Mouse (Mus musculus) stomach, postnatal 0 days (tissue): ENCODE measurements around the gene Ang.

Experiments used
- CTCF ChIP-seq: IDR thresholded peaks from 2 replicates; pipeline ENCODE4 v1.5.1; 2016; ENCODE audit warnings: antibody characterized with exemption, low read depth, mild to moderate bottlenecking, moderate library complexity
- EP300 ChIP-seq: optimal IDR thresholded peaks from 2 replicates; pipeline ENCODE3; 2016; ENCODE audit warnings: antibody characterized with exemption

- no peak for TF ChIP-seq CTCF
- TF ChIP-seq EP300 = no peak
These were observed 38.0 kb downstream of the Ang start for GRCm38 (mm10) chr14:51128775-51129623.
